Mouse (Mus musculus): ENCODE data around the gene Zmat5. TPM values are rescaled to one million over a fixed set of nuclear protein-coding genes. Genes with fewer than 3 reads are reported as not detected.
"Not testable (repeated sequence)": the region's sequence is repeated elsewhere in the genome, so short reads cannot be mapped to it uniquely, and the experiment has no call there.

The Zmat5 gene
- total RNA-seq, 2 experiments from 2014 or later: 20.4 to 20.9 TPM

DNA sequence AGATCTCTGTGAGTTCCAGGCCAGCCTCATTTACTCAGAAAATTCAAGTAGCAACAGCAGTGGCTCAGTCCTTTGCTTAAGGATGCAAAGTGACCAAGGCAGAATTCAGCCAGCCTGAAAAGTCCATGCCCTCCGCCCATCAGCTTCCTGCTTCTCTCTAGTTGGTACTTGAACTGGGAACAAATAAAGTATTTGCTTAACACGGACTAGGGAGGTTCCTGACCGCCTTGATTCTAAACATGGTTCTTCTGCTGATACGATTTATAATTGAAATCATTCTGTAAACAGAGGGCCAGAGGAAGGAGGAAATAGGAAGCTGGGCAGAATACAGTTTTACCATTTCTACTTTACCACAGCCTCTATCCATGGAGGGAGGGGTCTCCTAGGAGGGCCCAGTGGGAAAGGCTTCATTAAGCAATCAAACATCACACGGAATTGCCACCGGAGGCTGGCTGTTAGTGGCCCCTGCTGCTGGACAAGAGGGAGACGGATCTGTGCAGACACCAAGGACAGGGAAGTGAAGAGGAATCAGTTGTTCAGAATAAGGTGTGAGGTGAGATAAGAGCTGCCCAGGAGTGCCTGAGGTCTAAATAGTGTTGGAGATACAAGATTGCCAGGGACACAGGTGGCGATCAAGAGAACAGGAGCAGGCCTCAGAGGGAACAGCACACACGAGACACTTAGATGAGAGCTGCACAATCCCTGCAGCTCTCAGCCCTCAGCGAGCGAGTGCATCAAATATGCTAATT is 15.7 kb upstream of the Zmat5 start:
- DNase-seq: no peak

GRCm38 (mm10) chr11:4690353-4690752 is 14.1 kb upstream of the Zmat5 start:
- DNase-seq: no peak

DNA sequence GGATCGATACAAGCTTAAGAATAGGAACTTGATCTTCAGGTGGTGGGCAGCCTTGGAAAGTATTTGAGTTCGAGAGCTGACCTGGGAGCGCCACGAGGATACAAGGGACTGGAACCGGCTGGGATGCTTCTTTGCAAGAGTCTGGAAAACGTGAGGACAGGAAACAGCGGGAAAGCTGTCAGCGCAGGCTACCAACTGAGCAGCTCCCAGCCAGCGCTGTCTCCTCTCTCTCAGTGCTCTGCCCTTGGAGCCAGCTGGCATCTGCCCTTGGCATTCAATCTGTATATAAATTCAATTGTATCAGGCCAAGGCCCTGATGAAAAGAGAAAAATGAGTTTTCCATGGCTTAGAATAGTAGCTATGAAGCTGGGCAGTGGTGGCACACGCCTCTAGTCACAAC is 13.3 kb upstream of the Zmat5 start:
- no peak for DNase-seq

DNA sequence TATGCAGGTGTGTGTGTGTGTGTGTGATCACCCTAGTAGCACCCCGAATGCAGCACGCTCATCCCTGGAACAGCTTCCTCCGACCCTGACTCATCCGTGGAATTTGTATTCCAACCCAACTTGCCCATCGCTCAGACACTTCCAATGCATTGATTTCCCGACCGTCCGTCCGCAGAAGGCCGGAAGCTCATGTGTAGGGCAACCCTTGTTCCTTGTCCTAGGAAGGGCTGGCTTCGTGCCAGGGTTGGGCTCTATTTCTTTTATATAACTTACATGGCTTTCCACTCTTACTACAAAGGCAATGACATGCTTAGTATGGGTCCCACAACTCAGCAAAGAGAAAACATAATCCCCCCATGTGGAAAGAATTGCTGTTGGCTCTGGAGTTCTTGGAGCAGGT is 12.3 kb upstream of the Zmat5 start:
- DNase-seq: no peak

GRCm38 (mm10) chr11:4697043-4697983 is 7.2 kb upstream of the Zmat5 start:
- DNase-seq: peak; percentile 37

- DNase-seq: no peak
Observed at GRCm38 (mm10) chr11:4700726-4701125, 3.8 kb upstream of the Zmat5 start.

DNA sequence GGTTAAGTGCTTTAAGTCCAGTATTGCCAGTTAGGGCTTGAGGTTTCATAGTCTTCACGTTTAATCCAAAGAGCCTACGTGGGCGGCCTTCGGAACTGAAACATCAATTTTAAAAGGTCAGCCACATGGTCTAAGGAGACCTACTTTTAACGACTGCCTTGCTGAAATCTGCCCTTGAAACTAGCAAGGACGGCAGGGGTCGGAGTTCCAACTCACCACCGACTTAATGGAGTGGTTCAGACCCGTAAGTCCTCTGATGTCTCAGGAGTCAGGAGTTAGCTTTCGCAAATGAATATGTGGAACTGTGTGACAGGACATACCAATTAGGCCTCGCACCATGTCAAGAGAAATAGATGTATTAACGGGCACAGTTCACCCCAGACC is 798 bp upstream of the Zmat5 start:
- DNase-seq: no peak

DNA sequence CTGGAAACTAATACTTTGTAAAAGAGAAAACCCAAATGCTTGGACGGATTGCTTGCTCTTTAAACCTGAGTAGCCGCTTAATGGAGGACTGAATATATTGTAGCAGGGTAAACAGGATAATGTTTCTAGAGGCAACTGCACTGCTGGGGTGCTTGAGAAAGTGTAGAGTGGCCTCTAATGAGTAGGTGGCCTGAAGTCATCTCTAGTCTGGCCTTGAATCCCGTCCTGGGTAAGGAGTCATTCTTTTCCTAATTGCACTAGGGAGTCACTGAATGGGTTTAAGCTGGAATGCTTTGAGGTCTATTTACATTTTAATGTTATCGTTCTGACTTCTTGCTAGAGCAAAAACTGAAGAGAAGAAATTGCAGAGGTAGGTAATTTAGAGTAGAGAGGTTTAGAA is 700 bp downstream of the Zmat5 start:
- no peak for DNase-seq

DNA sequence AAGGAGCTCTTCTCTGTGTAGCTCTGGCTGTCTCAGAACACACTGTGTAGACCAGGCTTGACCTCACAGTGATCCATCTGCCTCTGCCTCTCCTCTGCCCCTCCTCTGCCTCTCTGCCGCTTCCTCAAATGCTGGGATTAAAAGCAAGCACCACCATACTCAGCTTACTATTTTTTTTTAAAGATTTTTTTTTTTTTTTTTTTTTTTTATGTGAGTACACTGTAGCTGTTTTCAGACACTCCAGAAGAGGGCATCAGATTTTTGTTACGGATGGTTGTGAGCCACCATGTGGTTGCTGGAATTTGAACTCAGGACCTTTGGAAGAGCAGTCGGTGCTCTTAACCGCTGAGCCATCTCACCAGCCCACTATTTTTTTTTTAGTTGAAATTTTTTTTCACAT is 5.7 kb downstream of the Zmat5 start:
- DNase-seq: not testable (repeated sequence)

- DNase-seq: no peak
Observed at GRCm38 (mm10) chr11:4712822-4713221, 8.3 kb downstream of the Zmat5 start.

DNA sequence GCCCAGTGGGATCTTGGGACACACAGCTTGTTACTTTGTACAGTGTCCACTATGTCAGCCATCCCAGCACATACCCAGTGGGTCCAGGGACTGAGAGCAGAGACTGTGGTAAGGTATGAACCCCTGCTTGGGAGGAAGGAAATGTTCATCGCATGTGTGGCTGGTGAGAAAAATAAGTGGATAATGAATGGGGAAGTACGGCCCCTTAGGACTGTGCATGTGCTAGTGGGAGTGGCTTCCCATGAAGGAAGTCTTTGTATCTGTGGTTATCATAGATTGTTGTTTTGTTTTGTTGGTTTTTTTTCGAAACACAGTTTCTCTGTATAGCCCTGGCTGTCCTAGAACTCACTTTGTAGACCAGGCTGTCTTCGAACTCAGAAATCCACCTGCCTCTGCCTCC is 10.2 kb downstream of the Zmat5 start:
- no peak for DNase-seq

DNA sequence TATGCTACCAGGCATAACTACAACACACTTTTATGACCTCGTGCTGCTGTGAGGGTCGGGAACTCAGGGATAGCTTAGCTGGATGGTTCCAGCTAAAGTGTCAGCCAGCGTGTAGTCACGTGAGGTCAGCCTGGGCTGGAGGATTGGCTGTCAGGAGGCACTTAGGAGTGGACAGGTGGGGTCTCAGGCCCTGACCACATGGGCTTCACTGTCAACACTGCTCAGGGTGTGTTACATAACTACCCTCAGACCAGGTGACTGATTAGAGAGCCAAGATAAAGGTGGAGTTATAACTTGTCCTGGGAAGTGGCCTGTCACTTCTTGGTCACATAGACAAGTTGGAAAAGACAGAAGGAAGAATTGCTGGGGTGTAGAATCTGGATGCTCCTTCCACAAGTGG is 11.1 kb downstream of the Zmat5 start:
- no peak for DNase-seq

DNA sequence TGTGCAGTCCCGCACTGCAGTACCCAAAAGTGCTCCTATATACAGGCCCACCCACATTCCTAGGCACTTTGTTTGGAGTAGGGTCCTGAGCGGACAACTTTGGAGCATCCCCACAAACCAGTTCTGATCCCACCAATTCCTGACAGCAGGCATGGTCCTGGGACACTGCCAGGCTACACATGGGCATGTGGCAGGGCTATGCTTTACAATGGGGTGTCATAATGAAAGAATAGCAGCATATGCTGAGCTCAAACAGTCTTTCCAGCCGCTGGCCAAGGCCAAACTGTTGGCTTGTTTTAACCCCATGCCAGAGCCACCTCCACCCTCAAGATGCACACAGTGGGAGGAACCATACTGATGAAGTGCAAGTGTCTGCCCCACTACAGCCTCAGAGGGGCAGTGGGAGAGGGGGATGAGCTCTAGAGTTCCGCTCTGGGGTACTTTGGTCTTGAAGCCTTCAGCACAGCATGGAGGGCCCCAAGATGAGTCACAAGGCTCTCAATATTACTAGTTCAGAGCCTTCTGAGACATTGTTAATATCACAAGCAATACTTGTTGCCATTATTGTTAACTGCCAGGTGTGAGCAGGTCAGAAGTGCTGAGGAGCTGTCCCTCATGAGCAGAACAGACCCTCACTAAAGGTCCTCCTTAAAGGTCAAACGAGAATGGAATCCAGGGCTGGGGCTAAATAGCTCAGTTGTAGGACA is 12.2 kb downstream of the Zmat5 start:
- no peak for DNase-seq

- no peak for DNase-seq
Observed at GRCm38 (mm10) chr11:4718548-4718947, 14.1 kb downstream of the Zmat5 start.

GRCm38 (mm10) chr11:4719961-4720360 is 15.5 kb downstream of the Zmat5 start:
- no peak for DNase-seq

GRCm38 (mm10) chr11:4720393-4720792 is 15.9 kb downstream of the Zmat5 start:
- DNase-seq: no peak

DNA sequence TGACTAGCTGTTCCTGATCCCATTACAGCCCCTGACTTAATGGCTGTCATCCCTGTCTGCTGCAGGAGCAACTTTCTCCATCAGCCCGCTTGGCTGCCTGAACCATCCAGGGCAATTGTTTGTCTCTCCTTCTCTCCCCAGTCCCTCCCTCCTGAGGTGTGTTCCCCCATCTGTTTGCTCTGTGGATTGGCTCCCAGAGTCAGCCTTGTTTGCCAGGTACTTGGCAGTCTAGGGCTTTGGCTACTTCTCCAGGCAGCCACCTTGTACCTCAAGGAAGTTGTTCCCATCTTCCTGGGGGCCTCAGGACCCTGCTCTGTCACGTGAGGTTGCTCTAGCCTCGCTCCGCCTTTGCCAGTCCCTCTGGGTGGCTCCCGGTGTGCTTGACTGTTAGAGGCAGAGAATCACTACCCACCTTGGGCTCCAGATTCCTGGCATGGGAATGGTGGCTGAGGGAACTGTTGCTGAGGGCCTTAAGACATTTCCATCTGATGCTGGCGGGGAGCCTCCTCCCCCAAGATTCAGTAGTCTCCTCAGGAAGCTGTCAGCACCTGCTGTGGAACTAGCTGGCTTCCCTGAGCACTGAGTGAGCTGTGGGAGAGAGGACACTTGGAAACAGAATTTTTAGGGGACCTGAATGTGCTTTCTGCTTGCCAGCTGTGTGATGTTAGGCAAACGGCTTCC is 16.6 kb downstream of the Zmat5 start:
- no peak for DNase-seq

DNA sequence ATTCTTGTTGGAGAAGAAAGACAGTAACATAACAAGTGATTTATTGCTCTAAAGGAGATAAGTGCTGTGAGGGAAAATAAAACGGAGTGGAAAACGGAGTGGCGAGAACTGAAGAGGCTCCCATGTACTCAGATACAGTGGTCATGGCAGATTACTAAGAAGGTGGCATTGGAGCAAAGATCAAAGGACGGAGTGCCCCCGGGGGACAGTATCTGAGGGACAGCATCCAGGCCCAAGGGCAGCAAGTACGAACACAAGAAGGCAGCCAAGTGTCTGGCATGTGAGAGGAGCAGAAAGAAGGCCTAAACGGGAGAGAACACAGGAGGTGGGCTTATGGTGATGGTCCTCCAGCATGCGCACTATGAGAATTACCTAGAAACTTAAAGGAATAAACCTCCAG is 17.2 kb downstream of the Zmat5 start:
- no peak for DNase-seq

- no peak for DNase-seq
Observed at GRCm38 (mm10) chr11:4729603-4730002, 25.1 kb downstream of the Zmat5 start.

DNA sequence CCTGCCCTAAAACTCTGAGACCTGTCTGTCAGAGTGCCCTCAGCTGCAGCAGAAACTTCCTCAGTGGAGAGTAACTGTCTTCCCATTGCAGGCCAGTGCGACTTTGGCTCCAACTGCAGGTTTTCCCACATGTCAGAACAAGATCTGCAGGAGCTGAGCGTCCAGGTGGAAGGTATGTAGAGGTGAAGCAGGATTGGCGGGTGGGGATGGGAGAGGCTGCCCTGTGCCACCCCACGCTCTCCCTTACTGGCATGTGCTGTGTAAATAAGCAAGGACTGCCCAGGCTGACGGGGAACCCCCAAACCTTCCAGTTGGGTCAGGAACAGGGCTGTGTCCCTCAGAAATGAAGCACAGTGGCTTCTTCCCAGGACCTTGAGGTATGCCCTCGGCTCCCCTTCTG is 25.6 kb downstream of the Zmat5 start:
- no peak for DNase-seq

DNA sequence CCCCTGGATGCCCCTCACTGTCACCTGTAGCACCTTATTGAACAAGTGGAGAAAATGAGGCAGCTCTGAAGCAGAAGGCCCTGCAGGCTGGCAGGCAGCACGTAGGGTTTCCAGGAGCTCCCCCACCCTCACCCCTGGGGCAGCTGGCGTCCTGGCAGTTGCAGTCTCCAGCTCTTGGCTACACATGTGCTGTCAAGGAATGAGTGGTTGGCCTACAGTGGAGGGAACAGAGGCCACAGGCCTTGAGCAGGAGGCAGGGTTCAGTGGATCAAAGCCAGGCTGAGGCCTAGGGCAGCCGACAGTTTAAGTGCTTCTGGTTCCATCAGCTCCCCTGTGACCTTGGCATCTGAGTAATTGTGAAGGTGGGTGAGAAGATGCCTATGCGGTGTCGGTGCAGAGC is 26.4 kb downstream of the Zmat5 start:
- peak; percentile 40 for DNase-seq

GRCm38 (mm10) chr11:4731781-4732180 is 27.3 kb downstream of the Zmat5 start:
- DNase-seq: no peak
